Mouse (Mus musculus) heart, embryonic 15.5 days (tissue): ENCODE results near the gene Col18a1. TPM values are rescaled to one million over a fixed set of nuclear protein-coding genes. Genes with fewer than 3 reads are reported as not detected.

Experiments
- ATAC-seq: fragments of 200-750 bp; cut with Nextera tagmentation; replicated peaks from 2 replicates; pipeline ENCODE4 v1.8.0; 2017; ENCODE audit warnings: low read depth, moderate TSS enrichment; ENCODE audit not compliant: insufficient number of reproducible peaks, insufficient read depth, low FRiP score
- H3K27ac ChIP-seq: fragments of 300-500 bp; sonication (generic); 2 replicates; pipeline ENCODE4 v1.5.1; 2015; ENCODE audit warnings: mild to moderate bottlenecking, inconsistent platforms
- H3K27me3 ChIP-seq: fragments of 300-500 bp; sonication (generic); 2 replicates; pipeline ENCODE4 v1.6.1; 2015; ENCODE audit warnings: inconsistent platforms
- H3K36me3 ChIP-seq: fragments of 300-500 bp; sonication (generic); 2 replicates; pipeline ENCODE4 v1.6.1; 2015; ENCODE audit warnings: mild to moderate bottlenecking, inconsistent platforms
- H3K4me1 ChIP-seq: fragments of 300-500 bp; sonication (generic); replicated peaks from 2 replicates; pipeline ENCODE4 v1.6.1; 2015; ENCODE audit warnings: inconsistent platforms
- H3K4me2 ChIP-seq: fragments of 300-500 bp; sonication (generic); 2 replicates; pipeline ENCODE4 v1.6.1; 2015; ENCODE audit warnings: inconsistent platforms, mild to moderate bottlenecking, moderate library complexity
- H3K4me3 ChIP-seq: fragments of 300-500 bp; sonication (generic); 2 replicates; pipeline ENCODE4 v1.5.1; 2015; ENCODE audit warnings: mild to moderate bottlenecking, inconsistent platforms
- H3K9ac ChIP-seq: fragments of 300-500 bp; sonication (generic); 2 replicates; pipeline ENCODE4 v1.6.1; 2015; ENCODE audit warnings: mild to moderate bottlenecking, inconsistent platforms
- H3K9me3 ChIP-seq: fragments of 300-500 bp; sonication (generic); replicated peaks from 2 replicates; pipeline ENCODE4 v1.6.1; 2016; ENCODE audit warnings: inconsistent platforms
- WGBS: fragments of 180-500 bp; shearing (Covaris S2); methylation state at CpG from one replicate; pipeline ENCODE4 v1.1.7; 2015; ENCODE audit warnings: mixed read lengths; 5-methylcytosine and 5-hydroxymethylcytosine counted together
- polyA plus RNA-seq: library from polyadenylated mRNA; unstranded; fragments of >200 nt; fragmentation: Nextera tagmentation; extraction: Ambion mirVana; gene quantifications from 2 replicates; pipeline ENCODE4 v1.2.1, GENCODE M21; 2015

Gene Col18a1
- polyA plus RNA-seq, 1 experiment from 2014 or later: 108 TPM

- 47% methylated on average over 7 of the region's 7 CpGs for WGBS
- Histone ChIP-seq H3K9me3 (no peaks in the 10 kb centered on the region), H3K9ac (no peak overlapping the region), H3K36me3 (no peaks in the 10 kb centered on the region), H3K27me3 (no peaks in the 10 kb centered on the region), H3K4me1 (peaks cover 9% of the 10 kb centered on the region), H3K4me2 (no peak overlapping the region), H3K4me3 (no peak overlapping the region), H3K27ac (no peak overlapping the region)
- no peak for ATAC-seq
Observed at GRCm38 (mm10) chr10:77004936-77005335, 161.4 kb downstream of the Col18a1 start.

Other genes starting within 250 kb of the Col18a1 start
- 9.4 and 18.0 TPM in 2 replicates for gene Pcbp3, start 204.7 kb downstream of the Col18a1 start, polyA plus RNA-seq
- gene Slc19a1, start 134.3 kb downstream of the Col18a1 start, polyA plus RNA-seq: 9.6 and 15.0 TPM in 2 replicates
- gene Pofut2, start 92.7 kb upstream of the Col18a1 start, polyA plus RNA-seq: 99.8 and 124 TPM in 2 replicates